Mouse (Mus musculus): ENCODE data around the gene Zfyve9. TPM values are rescaled to one million over a fixed set of nuclear protein-coding genes. Genes with fewer than 3 reads are reported as not detected.

The Zfyve9 gene
- polyA plus RNA-seq, 1 experiment from 2014 or later, result 7.2 TPM

GRCm38 (mm10) chr4:108608651-108609050 is 171.9 kb downstream of the Zfyve9 start:
- no peak overlapping the region for H3K27ac ChIP-seq

GRCm38 (mm10) chr4:108601870-108602269 is 178.7 kb downstream of the Zfyve9 start:
- H3K4me3 ChIP-seq, result no peak overlapping the region
- no peak overlapping the region for H3K9ac ChIP-seq
- 94% methylated on average over 7 of the region's 7 CpGs for WGBS
- no peak overlapping the region for H3K27ac ChIP-seq
- H3K36me3 ChIP-seq, result peaks cover 75% of the 10 kb centered on the region
- no peak for ATAC-seq (ENCODE audit: insufficient number of reproducible peaks, insufficient read depth, low FRiP score, low TSS enrichment, low read depth)
- H3K4me1 ChIP-seq, result no peaks in the 10 kb centered on the region
- H3K27me3 ChIP-seq, result no peaks in the 10 kb centered on the region
- no peak overlapping the region for H3K4me2 ChIP-seq
- no peaks in the 10 kb centered on the region for H3K9me3 ChIP-seq

More at GRCm38 (mm10) chr4:108608651-108609050, 171.9 kb downstream of the Zfyve9 start:
- Histone ChIP-seq H3K36me3 (peaks cover 40% of the 10 kb centered on the region), H3K4me3 (no peak overlapping the region), H3K4me1 (no peaks in the 10 kb centered on the region), H3K9ac (no peak overlapping the region), H3K4me2 (no peak overlapping the region), H3K9me3 (no peaks in the 10 kb centered on the region), H3K27me3 (no peaks in the 10 kb centered on the region)
- 91% methylated on average over 3 of the region's 3 CpGs for WGBS
- no peak for ATAC-seq (ENCODE audit: insufficient number of reproducible peaks, insufficient read depth, low FRiP score, low TSS enrichment, low read depth)

GRCm38 (mm10) chr4:108598306-108598705 is 182.3 kb downstream of the Zfyve9 start:
- Histone ChIP-seq H3K36me3 (peaks cover 41% of the 10 kb centered on the region), H3K27ac (no peak overlapping the region), H3K9ac (no peak overlapping the region), H3K4me3 (no peak overlapping the region), H3K4me1 (no peaks in the 10 kb centered on the region), H3K9me3 (no peaks in the 10 kb centered on the region), H3K27me3 (no peaks in the 10 kb centered on the region), H3K4me2 (no peak overlapping the region)
- ATAC-seq (ENCODE audit: insufficient number of reproducible peaks, insufficient read depth, low FRiP score, low TSS enrichment, low read depth), result no peak
- WGBS, result 85% methylated on average over 4 of the region's 4 CpGs

- Histone ChIP-seq H3K9ac (no peak overlapping the region), H3K4me2 (no peak overlapping the region), H3K4me1 (no peaks in the 10 kb centered on the region), H3K36me3 (peaks cover 27% of the 10 kb centered on the region), H3K27me3 (no peaks in the 10 kb centered on the region), H3K9me3 (no peaks in the 10 kb centered on the region), H3K4me3 (no peak overlapping the region), H3K27ac (no peak overlapping the region)
- no peak for ATAC-seq (ENCODE audit: insufficient number of reproducible peaks, insufficient read depth, low FRiP score, low TSS enrichment, low read depth)
- 85% methylated on average over 1 of the region's 1 CpGs for WGBS
These were observed 184.8 kb downstream of the Zfyve9 start for GRCm38 (mm10) chr4:108595785-108596184.

- 91% methylated on average over 2 of the region's 2 CpGs for WGBS
- Histone ChIP-seq H3K4me1 (no peaks in the 10 kb centered on the region), H3K9ac (no peak overlapping the region), H3K4me3 (no peak overlapping the region), H3K27me3 (no peaks in the 10 kb centered on the region), H3K4me2 (no peak overlapping the region), H3K9me3 (no peaks in the 10 kb centered on the region), H3K27ac (no peak overlapping the region), H3K36me3 (peaks cover 13% of the 10 kb centered on the region)
- ATAC-seq (ENCODE audit: insufficient number of reproducible peaks, insufficient read depth, low FRiP score, low TSS enrichment, low read depth), result no peak
These were observed 187.2 kb downstream of the Zfyve9 start for GRCm38 (mm10) chr4:108593376-108593775.

Other genes with a start within 250 kb of the Zfyve9 start
- gene Prpf38a, start 201.5 kb downstream of the Zfyve9 start, polyA plus RNA-seq (2015; fragmentation: Nextera tagmentation; extraction: Ambion mirVana), result 99.5 and 101 TPM in 2 replicates
- 12.3 and 12.7 TPM in 2 replicates for gene Orc1, start 201.4 kb downstream of the Zfyve9 start, polyA plus RNA-seq (2015; fragmentation: Nextera tagmentation; extraction: Ambion mirVana)
- gene Cc2d1b, start 160.9 kb downstream of the Zfyve9 start, polyA plus RNA-seq (2015; fragmentation: Nextera tagmentation; extraction: Ambion mirVana), result 34.5 and 37.2 TPM in 2 replicates
- 2.6 and 4.1 TPM in 2 replicates for gene 3110021N24Rik, start 61.1 kb downstream of the Zfyve9 start, polyA plus RNA-seq (2015; fragmentation: Nextera tagmentation; extraction: Ambion mirVana)
- gene Btf3l4, start 52.8 kb upstream of the Zfyve9 start, polyA plus RNA-seq (2015; fragmentation: Nextera tagmentation; extraction: Ambion mirVana), result 180 and 199 TPM in 2 replicates
- 109 and 111 TPM in 2 replicates for gene Txndc12, start 53.8 kb upstream of the Zfyve9 start, polyA plus RNA-seq (2015; fragmentation: Nextera tagmentation; extraction: Ambion mirVana)
- gene Kti12, start 67.0 kb upstream of the Zfyve9 start, polyA plus RNA-seq (2015; fragmentation: Nextera tagmentation; extraction: Ambion mirVana), result 49.7 and 53.3 TPM in 2 replicates
- gene A730015C16Rik, start 67.8 kb upstream of the Zfyve9 start, polyA plus RNA-seq (2015; fragmentation: Nextera tagmentation; extraction: Ambion mirVana), result 1.2 and 1.5 TPM in 2 replicates
- gene Rab3b, start 98.3 kb upstream of the Zfyve9 start, polyA plus RNA-seq (2015; fragmentation: Nextera tagmentation; extraction: Ambion mirVana), result 19.9 and 22.3 TPM in 2 replicates
- gene Nrd1, start 219.9 kb upstream of the Zfyve9 start, polyA plus RNA-seq (2015; fragmentation: Nextera tagmentation; extraction: Ambion mirVana), result 77.2 and 80.0 TPM in 2 replicates